Mouse (Mus musculus) lung, postnatal 0 days (tissue): ENCODE data around the gene Cep89.

Source experiments
- CTCF ChIP-seq: IDR thresholded peaks from 2 replicates; pipeline ENCODE4 v1.5.1; 2016; ENCODE audit warnings: antibody characterized with exemption, mild to moderate bottlenecking
- EP300 ChIP-seq: IDR thresholded peaks from 2 replicates; pipeline ENCODE4 v1.6.1; 2016; ENCODE audit warnings: antibody characterized with exemption, mild to moderate bottlenecking, control low read depth

- peak; percentile 70 for TF ChIP-seq CTCF
- TF ChIP-seq EP300 = peak; percentile 84
Observed at GRCm38 (mm10) chr7:35386525-35386952, 10.3 kb upstream of the Cep89 start.
